Mouse (Mus musculus) ES-E14 (cell line): ENCODE data around the gene Ddah2.

Experiments
- CHD2 ChIP-seq: IDR thresholded peaks from 2 replicates; pipeline ENCODE4 v1.6.1; 2014; ENCODE audit warnings: mild to moderate bottlenecking, low read depth, low read length, inconsistent platforms
- HCFC1 ChIP-seq: IDR thresholded peaks from 2 replicates; pipeline ENCODE4 v1.6.1; 2012; ENCODE audit warnings: low read length, inconsistent platforms, borderline replicate concordance; ENCODE audit not compliant: insufficient read depth
- MAFK ChIP-seq: IDR thresholded peaks from 2 replicates; pipeline ENCODE4 v1.6.1; 2014; ENCODE audit warnings: mild to moderate bottlenecking, low read depth, low read length, inconsistent platforms; ENCODE audit not compliant: insufficient read depth
- ZC3H11A ChIP-seq: IDR thresholded peaks from 2 replicates; pipeline ENCODE4 v1.6.1; 2012; ENCODE audit warnings: low read depth, mild to moderate bottlenecking, inconsistent platforms, low read length, borderline replicate concordance
- ZNF384 ChIP-seq: IDR thresholded peaks from 2 replicates; pipeline ENCODE4 v1.6.1; 2012; ENCODE audit warnings: low read depth, low read length, inconsistent platforms

DNA sequence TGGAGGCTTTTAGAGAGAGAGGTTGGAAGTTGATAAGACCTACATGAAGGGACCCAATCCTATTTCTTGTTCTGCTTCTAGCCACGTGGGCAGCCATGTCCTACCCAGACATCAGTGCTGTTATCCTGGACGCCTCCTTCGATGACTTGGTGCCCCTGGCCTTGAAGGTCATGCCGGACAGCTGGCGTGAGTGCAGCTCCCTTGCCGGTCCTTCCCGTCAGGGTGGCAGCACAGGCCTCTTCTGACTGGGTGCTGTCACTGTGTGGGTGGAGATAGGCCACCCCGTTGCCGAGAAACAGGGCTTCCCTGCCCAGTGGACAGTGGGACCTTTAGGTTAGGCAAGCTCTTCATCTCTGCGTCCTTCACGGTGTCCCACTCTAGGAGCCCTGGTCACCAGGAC, 42.3 kb downstream of the Ddah2 start:
- TF ChIP-seq MAFK (no peak), HCFC1 (no peak), ZC3H11A (no peak), CHD2 (no peak), ZNF384 (no peak)
